Mouse (Mus musculus): ENCODE data around the gene Supt6.

DNA sequence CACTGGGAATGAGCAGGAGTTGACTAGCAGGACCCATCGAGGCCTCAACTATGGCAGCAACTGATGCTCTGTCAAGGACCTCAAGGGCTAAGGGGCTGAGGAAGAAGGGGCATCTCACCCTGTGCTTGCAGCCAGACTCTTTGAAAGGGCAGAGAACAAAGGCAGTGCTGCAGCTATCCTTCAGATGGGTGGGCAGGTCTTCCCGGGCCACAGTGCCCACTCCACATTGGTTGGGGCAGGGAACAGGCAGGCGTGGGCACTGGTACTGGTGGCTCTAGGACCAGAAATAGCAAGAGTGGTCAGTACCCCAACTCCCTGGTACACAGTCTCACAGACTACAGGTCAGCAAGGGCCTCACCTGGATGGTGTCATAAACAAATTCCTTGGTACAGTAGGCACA, 85.1 kb downstream of the Supt6 start:
- TF ChIP-seq CTCF (IDR thresholded peaks at IDR 0.05; ENCODE audit: low read depth, low read length) (no peak), EP300 (IDR thresholded peaks at IDR 0.05; ENCODE audit: insufficient read depth, low read depth, low read length) (no peak)

Measured in ES-Bruce4 (cell line).